Mouse (Mus musculus) heart, adult 9 months (tissue): Measurements from ENCODE around the gene Sprtn.

Experiments used
- DNase-seq, 2 experiments: peaks; one replicate each; pipeline ENCODE4 v3.0.0; 2022; ENCODE audit warnings: low spot score in 2 of 2

Gene Sprtn

DNA sequence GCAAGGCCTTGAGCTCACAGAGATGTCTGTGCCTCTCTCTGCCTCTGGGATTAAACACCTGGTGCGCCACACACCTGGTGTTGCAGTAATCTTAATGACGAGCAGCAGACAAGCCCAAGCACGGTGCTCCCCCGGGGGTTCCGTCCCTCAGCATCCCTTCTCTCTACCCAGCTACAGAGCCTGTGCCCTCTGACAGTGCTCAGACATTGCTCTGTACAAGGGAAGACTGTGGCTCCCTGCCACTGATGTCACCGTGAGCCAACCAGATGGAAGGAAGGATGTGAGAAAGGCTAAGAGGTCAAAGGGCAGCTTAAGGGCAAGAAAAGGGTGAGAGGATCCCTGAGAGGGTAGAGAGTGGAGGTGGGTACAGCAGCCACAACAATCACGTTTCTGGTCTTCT, 46.7 kb downstream of the Sprtn start:
- no peak for DNase-seq

- DNase-seq = peak; percentile 39 to 44
Observed at GRCm38 (mm10) chr8:124947865-124948732, 50.4 kb downstream of the Sprtn start.

DNA sequence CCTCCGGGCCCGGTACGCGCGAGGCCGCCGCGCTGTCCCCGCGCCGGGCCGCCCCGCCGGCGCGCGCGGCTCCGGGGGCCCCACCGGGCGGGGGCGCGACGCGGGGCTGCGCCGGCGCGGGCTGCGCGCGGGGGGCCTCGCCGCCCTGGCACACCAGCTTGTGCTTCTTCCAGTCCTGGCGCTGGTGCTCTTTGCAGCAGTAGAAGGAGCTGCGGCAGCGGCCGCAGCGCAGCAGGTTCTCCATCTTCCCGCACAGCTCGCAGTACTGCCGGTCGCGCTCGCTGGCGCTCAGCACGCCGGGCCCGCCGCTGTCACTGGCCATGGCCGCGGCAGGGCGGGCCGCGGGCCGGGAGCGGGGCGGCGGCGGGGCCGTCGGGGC, 51.0 kb downstream of the Sprtn start:
- DNase-seq = no peak

DNA sequence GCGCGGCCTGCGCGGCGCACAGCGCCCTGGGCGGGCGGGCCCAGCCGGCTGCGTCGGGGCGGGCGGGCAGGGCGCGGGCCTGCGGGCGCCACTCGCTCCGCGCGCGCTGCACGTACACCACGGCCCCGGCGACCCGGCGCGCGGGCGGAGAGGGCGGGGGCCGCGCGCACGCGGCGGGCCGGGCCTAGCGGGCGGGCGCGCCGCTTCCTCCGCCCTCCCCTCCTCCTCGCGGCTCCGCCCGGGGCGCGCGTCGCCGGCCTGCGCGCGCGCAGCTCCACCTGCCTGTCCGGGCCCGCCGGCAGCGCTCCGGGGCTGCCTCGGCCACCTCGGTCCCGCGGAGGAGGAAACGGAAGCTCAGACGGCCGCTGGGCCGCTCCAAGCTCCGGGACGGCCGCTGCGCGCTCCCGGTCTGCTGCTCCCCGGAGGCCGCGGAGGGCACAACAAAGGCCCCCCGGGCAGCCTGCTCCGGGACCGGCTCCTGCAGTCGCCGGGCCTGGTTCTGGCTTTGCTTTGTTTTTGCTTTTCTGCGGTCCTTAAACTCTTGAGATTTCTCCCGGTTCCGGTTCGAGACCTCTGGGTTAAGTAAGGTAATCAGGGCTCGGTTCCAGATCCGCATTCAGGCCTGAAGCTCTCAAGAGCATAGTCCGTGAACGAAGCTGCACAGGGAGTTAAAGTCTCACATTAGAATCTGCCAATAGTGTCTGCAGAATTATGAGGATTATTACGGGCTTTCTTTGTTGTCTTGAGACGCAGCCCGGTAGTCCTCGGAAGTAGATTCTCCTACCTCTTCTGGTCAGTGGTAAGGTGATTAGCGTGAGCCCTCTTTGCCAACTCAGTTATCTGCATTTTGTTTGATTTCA, 51.8 kb downstream of the Sprtn start, which contains the start of gene Egln1:
TSS of gene Egln1 (minus strand) at position 116 of the 860 bp plus-strand sequence.
- peak; percentile 84 to 90 for DNase-seq

DNA sequence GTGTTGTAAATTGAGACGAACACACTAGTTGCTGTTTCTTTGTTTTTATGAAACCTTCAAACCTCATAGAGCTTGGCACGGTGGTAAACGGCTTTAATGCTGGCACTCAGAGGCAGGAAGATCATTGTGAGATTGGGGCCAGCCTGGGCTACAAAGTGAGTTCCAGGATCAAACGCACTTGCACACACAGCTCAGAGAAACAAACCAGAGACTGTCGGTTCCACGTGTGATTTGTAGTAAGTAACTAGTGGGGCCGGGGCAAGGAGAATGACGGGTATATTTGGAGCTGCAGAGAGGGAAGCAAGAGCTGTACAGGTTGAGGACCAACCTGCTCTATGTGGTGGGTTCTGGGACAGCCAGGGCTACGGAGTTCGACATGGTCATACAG, 52.4 kb downstream of the Sprtn start:
- DNase-seq = no peak

- DNase-seq = no peak
Observed at GRCm38 (mm10) chr8:124950865-124951264, 53.2 kb downstream of the Sprtn start.

DNA sequence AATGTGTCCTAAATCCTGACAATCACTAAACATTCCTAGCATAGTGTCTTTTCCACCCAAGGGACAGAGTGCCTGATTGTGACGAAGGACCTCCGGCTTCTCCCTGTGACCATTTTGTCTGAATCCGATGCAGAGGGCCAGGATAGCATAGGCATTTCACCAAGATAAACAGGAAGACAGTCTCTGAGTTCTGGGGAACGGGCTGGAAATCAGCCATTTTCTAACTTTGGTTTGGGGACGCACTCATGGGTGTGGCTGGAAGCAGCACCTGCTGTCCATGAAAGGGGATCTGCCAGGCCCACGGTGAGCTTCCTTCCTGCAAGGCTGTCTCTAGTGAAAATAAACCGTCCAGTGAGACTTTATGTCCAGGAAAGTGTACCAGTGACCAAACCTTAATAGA, 55.5 kb downstream of the Sprtn start:
- peak; percentile 69 to 84 for DNase-seq

GRCm38 (mm10) chr8:124954572-124955082, 56.9 kb downstream of the Sprtn start:
- no peak for DNase-seq
